Mouse (Mus musculus) spleen, postnatal 10 days (tissue): ENCODE measurements around the gene Spout1.
A peak's percentile ranks its signal among the peaks of the same experiment; 100 is the strongest.
"Not testable (repeated sequence)": the region's sequence is repeated elsewhere in the genome, so short reads cannot be mapped to it uniquely, and the experiment has no call there.

Experiments
- DNase-seq, 2 experiments: peaks; one replicate each; pipeline ENCODE4 v3.0.0; 2021 to 2022; ENCODE audit warnings: low spot score in 2 of 2

Spout1 gene

GRCm38 (mm10) chr2:30178711-30179110 lies 452 bp upstream of the Spout1 start:
- DNase-seq: not testable (repeated sequence)

GRCm38 (mm10) chr2:30176561-30176960 lies 1.7 kb downstream of the Spout1 start:
- DNase-seq: no peak

GRCm38 (mm10) chr2:30175897-30176296 lies 2.4 kb downstream of the Spout1 start:
- no peak for DNase-seq

- DNase-seq: no peak
These were observed 4.6 kb downstream of the Spout1 start for GRCm38 (mm10) chr2:30173541-30174240.

GRCm38 (mm10) chr2:30171997-30172382 lies 6.3 kb downstream of the Spout1 start:
- DNase-seq: no peak

- peak; percentile 63 to 84 for DNase-seq
These were observed 6.8 kb downstream of the Spout1 start, which contains the start of gene Endog for GRCm38 (mm10) chr2:30171371-30171996. TSS of gene Endog (plus strand) at chr2:30171493.

- no peak for DNase-seq
These were observed 11.6 kb downstream of the Spout1 start for GRCm38 (mm10) chr2:30166677-30167076.

- no peak for DNase-seq
These were observed 13.8 kb downstream of the Spout1 start for GRCm38 (mm10) chr2:30164340-30164932.

GRCm38 (mm10) chr2:30161809-30162208 lies 16.4 kb downstream of the Spout1 start:
- peak in 1 of 2 experiments; percentile 42 for DNase-seq

GRCm38 (mm10) chr2:30159871-30160270 lies 18.4 kb downstream of the Spout1 start:
- not testable (repeated sequence) for DNase-seq

GRCm38 (mm10) chr2:30152616-30153015 lies 25.6 kb downstream of the Spout1 start:
- no peak for DNase-seq

- no peak for DNase-seq
These were observed 26.4 kb downstream of the Spout1 start for GRCm38 (mm10) chr2:30151840-30152239.

- DNase-seq: no peak
These were observed 30.8 kb downstream of the Spout1 start for GRCm38 (mm10) chr2:30147466-30147865.

GRCm38 (mm10) chr2:30144436-30144835 lies 33.8 kb downstream of the Spout1 start:
- DNase-seq: no peak

- not testable (repeated sequence) for DNase-seq
These were observed 38.2 kb downstream of the Spout1 start for GRCm38 (mm10) chr2:30140021-30140420.

GRCm38 (mm10) chr2:30136458-30136857 lies 41.8 kb downstream of the Spout1 start:
- no peak for DNase-seq

GRCm38 (mm10) chr2:30134928-30135620 lies 43.2 kb downstream of the Spout1 start:
- no peak for DNase-seq

GRCm38 (mm10) chr2:30134378-30134711 lies 43.9 kb downstream of the Spout1 start:
- peak in 1 of 2 experiments; percentile 46 for DNase-seq

- DNase-seq: peak; percentile 98
These were observed 44.5 kb downstream of the Spout1 start, which contains the start of gene Tbc1d13 for GRCm38 (mm10) chr2:30133613-30134377. TSS of gene Tbc1d13 (plus strand) at chr2:30133746.

GRCm38 (mm10) chr2:30132801-30133612 lies 45.3 kb downstream of the Spout1 start:
- peak in 1 of 2 experiments; percentile 40 for DNase-seq

GRCm38 (mm10) chr2:30131240-30131639 lies 47.0 kb downstream of the Spout1 start:
- DNase-seq: not testable (repeated sequence)
